Mouse (Mus musculus): ENCODE results near the gene Cbfa2t2.

Gene Cbfa2t2

GRCm38 (mm10) chr2:154436458-154437190 is at the start of gene Cbfa2t2:
Gene Cbfa2t2 (plus strand): TSS chr2:154436481.
- peak; percentile 55 to 60 for DNase-seq

DNA sequence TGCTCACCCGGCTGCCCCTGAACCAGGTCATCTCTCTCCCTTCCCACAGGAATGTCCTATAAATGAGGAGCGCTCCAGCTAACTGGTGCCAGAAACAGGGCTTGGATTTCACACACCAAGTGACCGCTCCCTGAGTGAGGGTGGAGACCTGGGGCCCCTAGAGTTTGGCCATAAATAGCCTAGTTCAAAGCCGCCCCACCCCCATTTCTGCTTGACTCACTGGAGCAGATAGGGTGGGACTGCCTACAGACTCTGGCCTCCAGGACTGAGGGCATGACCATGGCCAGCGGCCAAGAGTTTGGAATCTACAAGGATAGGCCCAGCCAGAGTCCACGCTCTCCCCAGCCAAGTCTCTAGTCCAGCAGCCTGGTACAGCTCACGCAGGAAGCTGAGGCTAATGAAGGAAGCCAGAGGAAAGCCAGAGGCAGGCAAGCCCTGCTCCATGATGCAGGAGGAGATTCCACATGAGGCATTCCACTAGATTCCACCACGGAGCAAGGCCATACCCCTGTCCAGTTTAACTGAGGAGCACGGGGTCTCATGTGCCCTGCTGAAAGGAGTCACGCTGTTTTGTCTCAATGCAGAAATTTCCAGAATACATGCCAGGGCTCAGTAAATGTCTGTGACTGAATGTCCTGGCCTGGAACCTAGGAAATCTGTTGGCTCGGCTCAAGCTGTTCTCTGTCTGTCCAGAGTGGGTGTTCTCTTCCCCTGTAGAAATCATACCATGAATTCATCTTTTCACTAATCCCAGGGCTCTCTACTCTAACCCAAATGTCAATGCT is 45.9 kb upstream of the Cbfa2t2 start:
- peak; percentile 50 for DNase-seq

DNA sequence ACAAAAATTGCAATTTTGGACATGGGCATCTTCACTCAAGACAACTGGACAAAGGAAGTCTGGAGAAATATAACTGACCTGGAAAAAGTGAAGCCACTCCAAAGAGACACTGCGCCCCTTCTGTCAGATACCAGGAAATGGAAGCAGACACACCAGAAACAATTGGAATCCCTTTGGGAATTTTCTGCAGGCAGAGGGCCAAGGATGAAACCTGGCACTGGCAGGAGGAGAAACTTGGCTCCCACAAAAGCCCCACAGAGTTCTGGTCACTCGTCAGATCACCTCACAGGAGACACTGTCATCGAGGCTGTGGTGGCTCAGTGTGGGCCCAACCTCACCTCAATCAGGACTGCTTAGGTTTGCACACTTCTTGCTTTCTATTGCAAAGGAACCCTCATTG is 41.7 kb upstream of the Cbfa2t2 start:
- DNase-seq: peak; percentile 63

DNA sequence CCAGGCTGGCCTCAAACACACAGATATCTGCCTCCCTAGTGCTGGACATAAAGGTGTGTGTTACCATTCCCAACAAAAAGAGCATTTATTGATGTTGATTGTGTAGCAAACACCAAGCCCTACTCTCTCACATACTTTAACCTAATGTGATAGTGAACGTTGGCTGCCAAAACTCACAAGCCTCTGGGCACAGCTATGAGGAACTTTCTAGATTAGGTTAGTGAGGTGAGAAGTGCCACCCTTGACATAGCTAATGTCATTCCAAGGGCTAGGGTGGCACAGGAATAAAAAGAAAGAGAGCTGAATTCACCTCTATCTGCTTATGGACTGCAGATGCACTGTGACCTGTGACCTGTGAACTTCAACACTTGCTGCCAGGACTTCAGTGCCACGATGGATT is 39.8 kb upstream of the Cbfa2t2 start:
- DNase-seq: no peak

- DNase-seq: no peak
Measured at GRCm38 (mm10) chr2:154398267-154398666, 38.0 kb upstream of the Cbfa2t2 start.

DNA sequence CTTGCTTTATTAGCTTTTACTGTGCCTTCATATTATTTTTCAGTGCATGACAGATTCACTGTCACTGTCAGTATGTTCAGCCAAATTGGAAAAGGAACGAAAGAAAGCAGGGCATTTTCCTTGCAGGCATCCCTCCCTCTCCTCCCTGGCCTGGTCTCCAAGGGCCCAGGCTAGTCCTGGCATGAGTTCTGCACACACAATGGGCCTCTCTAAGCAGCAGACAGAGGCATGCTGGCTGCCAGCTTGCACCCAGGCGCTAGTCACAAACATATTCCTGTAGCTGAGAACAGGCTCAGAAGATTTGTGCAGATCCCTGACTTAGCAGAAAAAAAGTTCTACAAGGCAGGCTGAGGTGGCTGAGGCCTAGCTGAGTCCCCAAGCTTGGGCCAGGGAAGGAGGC is 37.0 kb upstream of the Cbfa2t2 start:
- no peak for DNase-seq

GRCm38 (mm10) chr2:154401976-154402375 is 34.3 kb upstream of the Cbfa2t2 start:
- no peak for DNase-seq

DNA sequence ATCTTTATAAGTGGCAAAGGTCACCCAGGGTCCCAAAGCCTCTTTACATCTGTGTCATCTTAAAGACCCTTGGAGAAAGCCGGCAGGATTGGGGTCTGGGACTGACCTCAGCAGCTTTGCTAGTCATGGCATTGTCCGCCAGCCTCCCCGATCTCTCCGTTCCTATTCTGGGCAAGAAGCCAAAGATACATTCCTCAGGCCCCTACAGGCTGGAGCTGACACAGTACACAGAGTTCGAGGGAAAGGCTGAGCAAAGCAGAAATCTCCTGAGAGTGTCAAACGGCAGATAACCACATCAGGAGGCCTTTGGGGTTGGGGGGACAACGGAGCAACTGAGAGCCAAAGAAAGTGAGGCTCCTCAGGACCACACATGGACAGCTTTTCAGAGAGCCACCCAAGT is 33.5 kb upstream of the Cbfa2t2 start:
- DNase-seq: no peak

DNA sequence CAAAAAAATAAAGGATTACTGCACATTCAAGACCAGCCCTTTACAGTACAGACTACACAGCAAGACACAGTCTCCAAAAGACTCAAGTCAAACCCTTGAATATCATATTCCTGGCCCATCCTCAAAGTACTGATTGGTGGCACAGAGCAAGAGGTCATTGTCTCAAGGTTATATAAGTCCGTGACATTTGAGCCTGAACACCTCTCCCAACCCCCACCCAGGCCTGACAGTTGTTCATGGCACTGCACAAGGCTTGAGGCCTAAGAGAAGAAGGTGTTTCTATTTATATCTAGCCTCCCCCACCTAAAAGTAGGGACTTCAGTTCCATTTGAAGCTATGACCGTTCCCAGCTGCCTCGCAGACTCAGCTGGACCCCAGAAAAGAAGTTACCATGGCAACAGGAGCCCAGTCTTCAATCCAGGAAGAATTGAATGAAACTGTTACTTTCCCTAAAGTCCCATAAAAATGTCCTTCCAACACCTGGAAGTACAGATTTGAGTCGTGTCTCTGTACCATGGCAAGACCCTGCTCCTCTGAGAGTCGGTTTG is 30.8 kb upstream of the Cbfa2t2 start:
- no peak for DNase-seq

- DNase-seq: no peak
Measured at GRCm38 (mm10) chr2:154407063-154407642, 29.1 kb upstream of the Cbfa2t2 start.

DNA sequence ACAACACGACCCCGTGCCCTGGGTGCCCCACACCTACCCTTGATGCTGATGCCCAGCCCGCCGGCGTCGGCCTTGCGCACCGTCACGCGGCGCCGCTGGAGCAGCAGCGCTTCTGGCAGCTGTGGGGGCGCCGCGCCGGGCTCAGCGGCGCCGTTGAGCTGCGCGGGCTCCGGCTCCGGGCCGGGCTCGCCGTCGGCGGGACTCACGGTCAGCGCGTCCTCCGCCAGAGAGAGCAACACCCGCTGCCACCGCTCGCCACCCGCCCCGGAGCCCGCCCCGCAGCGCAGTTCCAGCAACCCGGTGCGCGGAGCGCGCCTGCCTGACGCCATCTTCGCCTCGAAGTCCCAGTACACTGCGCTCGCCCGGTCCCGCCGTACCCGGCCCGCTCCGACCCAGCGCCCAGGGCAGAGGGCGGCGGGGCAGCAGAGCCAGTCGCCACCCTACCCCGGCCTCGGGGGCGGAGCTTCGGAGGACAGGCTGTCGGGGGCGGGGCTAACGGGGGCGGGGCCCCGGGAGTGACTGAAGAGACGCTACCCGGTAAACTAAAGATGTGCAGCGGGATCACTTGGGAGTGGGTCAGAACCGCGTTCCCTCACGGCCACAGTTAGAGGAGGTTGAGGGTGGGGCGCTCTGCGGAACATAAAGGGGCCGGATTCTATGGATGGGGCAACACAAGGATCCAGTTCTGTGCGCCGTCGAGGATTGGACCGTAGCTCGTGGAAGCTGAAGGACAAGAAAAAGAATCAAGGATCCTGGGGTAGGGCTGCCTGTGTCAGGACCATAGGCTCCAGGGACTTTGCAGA is 28.4 kb upstream of the Cbfa2t2 start, which contains the start of gene Snta1:
Gene Snta1 (minus strand): TSS at position 457 of the 803 bp plus-strand sequence.
- DNase-seq: peak; percentile 74 to 83

- DNase-seq: no peak
Measured at GRCm38 (mm10) chr2:154410355-154410754, 25.9 kb upstream of the Cbfa2t2 start.

- peak; percentile 29 to 72 for DNase-seq
Measured at GRCm38 (mm10) chr2:154412018-154412666, 24.1 kb upstream of the Cbfa2t2 start.

DNA sequence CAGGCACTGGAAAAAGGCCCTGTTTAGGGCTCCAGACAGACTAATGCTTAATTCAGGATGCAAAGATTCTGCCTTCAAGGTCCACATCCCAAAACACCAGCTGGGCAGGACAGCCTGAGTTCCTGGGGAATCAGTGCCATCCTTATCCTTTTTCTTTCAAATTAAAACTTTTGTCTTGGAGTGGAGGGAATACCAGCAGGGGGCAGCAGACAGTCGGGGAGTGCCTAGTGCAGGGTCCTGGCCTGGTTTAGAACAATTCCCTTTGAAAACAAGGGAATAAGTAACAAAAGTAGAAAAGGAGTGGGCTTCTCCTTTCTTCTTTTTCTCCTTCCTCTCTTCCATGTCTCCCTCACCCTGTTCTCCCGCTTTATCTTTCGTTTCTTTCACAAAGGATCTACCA is 19.2 kb upstream of the Cbfa2t2 start:
- DNase-seq: peak; percentile 80

GRCm38 (mm10) chr2:154418001-154418400 is 18.3 kb upstream of the Cbfa2t2 start:
- no peak for DNase-seq

DNA sequence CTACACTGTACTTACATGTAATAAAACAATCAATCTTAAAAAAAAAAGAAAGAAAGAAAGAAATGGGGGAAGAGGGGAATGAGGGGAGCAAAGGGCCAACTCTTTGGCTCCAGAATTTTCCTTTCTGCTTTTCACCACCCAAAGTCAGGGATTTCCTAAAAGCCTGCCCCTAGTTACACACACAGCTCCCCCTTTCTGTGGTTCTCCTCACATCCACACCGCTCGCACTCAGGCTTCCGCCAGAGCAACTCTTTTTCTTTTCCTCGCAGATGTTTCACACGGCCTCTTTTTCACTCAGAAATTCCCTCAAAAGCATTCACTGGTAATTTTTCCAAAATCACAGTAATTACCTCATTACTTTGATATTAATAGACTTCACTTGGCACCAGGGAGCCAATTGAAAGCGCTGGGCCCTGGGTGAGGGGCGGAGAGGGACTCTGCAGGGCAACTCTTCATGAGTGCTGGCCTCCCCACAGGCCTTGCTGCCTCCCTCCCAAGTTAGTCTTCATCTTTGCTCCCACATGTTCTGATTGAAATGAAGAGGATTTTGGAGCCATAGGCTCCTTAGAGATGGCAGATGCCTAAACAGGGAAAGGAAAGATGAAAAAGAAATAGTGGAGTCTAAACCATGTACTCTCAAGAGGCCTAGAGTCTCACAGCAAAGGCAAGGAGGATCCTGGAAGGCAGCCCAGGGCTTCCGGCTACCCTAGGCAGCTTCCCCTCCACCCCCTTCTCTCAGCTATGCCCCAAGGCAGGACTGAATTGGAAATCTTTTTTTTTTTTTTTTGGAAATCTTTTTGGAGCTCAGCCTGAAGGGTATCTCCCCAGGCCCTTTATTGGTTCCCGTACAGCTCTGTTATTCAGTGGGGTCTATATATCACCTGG is 16.4 kb upstream of the Cbfa2t2 start:
- no peak for DNase-seq

GRCm38 (mm10) chr2:154420942-154421731 is 15.1 kb upstream of the Cbfa2t2 start:
- peak; percentile 32 to 34 for DNase-seq

DNA sequence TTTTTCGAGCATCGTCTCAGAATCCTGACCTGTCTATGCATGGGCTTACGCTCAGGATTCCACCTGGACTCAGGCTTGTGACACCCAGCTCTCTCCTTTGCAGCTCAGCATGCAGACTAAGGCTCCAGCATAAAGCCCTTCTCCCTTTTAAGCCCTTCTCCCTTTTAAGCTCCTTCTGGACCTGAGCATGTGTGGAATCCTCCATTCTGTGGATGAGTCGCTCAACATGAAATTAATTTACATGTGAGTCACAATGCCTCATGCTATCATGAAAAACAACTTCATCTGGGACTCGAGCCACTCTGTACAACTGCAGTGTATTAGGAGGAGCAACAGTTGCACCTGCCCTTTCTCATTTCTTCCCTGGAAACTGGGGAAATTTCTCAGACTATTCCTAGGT is 14.1 kb upstream of the Cbfa2t2 start:
- DNase-seq: no peak

DNA sequence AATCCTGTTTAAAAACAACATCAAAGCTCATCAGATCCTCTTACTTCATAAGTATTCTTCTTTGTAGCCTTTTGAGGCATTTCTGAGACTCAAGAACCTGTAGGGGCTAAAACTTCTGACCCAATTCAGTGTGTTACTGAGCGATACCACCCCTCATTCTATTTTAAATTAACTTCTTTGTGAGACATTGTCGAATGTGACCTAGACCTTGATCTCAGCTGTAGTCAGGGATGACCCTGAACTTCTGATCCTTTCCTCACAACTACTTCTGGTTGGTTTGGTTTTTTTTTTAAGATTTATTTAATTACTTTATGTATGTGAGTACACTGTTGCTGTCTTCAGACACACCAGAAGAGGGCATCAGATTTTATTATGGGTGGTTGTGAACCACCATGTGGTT is 12.7 kb upstream of the Cbfa2t2 start:
- no peak for DNase-seq

- no peak for DNase-seq
Measured at GRCm38 (mm10) chr2:154425522-154425921, 10.8 kb upstream of the Cbfa2t2 start.
